Mouse (Mus musculus): ENCODE measurements around the gene Mob3b.
A peak's percentile ranks its signal among the peaks of the same experiment; 100 is the strongest.

Mob3b gene

DNA sequence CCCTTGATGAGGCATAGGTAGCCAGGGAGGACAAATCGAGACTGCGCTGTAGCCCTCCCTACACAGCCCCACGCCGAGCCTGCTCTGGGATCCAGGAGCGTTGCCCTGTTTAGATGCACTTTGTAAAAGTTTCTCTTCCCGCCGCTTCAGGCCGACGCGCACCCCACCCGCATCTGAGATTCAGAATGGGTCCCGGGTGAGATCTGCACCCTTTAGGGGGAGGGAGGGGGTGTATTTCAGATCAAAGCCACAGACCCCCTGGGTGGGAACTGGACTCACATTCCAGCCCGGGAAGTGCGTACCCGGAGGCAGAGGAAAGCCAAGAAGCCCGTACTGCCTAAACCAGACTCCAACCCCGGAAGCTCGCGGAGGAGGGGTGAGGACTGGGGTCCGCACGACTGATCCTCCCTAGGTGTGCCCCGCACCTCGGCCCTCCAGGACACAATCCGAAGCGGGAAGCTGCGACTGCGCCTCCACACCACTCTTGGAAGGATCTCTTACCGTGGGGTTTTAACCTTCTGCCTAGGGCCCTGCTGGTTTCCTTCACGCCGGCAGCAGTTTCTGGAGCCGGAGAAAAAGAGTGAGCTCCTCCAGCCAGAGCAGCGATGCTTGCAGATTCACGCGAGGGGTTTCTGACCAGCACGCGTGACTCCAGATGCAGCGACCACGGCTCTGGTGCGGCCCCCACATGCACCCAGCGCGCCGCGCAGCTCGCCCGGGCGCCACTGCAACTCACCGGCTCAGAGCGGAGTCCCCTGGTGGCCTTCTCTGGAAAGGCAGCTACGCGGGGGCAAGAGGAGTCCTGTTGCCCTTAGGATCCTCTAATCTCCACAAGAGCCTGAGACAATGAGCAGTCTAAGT is at the start of gene Mob3b:
Mob3b (minus strand) TSS at position 734 of the 861 bp plus-strand sequence.
- peak; percentile 93 for DNase-seq

DNA sequence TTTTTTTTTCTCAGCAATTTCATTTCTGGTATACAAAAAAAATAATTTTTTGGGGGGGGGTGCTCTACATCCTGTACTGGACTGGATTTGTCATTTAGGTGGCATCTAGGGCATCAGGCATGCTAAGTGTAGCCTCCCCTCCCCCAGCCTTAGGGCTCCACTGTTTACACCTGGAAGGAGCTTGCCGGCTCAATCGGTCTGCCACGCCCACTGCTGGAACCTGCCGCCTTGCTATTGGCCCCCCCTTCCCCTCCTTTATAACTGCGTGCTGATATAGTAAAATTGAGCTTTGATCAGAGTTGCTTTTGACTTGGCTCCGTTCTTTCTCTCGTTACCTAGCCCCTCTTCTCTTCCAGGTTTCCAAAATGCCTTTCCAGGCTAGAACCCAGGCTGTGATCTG is 47.4 kb upstream of the Mob3b start:
- DNase-seq: no peak

DNA sequence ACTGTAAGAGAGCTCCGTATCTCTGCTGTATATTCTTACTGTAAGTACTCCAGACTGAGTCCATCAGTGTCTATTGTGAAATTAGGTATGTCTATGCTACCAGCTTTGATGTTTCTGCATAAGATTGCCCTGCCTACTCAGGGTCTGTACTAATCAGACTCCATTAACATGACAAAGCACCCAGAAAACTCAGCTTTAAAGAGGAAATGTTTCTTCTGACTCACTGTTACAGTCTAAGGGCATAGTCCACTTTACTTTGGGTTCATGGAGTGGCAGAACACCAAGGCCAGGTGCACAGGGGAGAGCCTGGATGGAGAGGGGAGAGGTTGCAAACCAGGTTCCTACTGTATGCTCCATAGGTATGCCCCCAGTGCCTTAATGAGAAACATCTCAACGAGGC is 46.4 kb upstream of the Mob3b start:
- DNase-seq: no peak

DNA sequence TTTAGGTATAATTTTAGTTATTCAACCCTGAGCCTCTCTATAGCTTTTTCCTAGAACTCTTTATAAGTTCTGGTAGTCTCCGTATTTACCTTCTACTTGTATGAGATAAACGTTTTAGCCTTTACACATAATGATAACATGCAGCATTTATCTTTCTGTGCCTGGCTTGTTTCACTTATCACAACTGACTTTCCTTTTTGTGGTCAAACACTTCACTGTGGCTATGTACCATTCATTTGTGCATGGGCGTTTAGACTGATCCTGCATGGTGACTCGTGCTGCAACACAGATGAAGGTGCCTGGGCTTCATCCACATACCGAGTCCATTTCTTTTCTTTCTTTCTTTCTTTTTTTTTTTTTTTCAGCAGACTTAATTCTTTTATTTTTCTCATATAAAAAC is 44.4 kb upstream of the Mob3b start:
- no peak for DNase-seq

DNA sequence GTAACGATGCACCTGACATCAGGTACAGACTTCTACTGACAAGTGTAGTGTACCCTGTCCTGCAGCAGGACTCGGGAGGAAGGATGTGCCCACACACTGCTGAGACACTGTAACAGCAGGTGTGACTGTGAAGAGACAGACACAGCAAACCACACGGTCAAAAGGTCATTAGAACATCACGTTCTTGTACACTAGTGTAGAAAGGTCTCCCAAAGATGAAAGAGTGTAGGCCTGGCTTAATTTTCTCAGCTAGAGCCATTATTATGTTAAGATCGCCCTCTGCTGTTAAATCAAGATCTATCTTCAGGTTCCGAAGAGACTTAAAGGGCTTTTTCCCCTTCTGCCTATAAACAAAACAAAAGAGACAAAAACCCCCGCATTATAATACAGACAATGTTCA is 35.4 kb upstream of the Mob3b start:
- DNase-seq: no peak

DNA sequence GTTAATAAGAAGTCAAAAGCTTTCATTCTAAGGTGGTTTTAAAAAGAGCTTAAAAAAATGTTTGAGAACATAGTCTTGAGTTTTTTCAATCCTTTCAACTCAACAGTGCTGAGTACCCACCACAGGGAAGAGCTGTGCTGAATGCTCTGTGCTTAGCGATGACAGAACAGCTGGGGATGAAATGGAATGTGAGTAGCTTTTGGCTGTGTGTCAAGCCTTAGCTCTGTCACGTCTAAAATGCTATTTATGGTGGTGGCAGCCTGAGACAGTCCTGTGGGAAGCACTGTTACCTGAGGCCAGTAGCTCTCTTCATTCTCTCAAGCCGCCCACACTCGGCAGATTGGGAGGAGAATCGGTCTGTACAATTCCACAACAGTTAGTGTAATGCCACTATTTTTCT is 32.5 kb upstream of the Mob3b start:
- no peak for DNase-seq

DNA sequence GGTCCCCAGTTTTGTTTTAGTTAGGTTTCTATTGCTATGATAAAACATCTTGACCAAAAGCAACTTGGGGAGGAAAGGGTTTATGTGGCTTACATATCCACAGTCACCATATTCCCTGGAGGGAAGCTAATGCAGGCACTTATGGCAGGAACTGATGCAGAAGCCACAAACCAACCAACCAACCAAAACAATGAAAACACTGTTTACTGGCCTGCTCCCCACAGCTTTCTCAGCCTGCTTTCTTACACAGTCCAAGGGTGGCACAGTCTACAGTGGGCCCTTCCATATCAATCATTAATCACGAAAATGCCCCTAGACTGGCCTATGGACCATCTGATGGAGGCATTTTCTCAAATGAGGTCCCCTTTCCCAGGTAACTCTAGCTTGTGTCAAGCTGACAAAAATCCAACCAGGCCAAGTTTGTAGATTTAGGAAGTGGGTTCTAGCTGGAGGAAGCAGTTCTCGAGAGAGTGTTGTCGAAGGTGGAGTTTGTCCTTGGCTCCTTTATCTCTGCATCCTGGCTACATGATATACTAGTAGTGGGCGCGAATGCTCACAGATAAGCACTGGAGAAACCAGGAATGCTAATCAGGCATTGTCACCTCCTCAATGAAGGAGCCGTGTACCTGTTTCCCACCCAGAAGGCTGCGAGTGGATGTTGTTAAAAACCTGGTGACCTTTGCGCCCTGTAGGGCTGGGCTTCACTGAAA is 30.5 kb upstream of the Mob3b start:
- DNase-seq: no peak

DNA sequence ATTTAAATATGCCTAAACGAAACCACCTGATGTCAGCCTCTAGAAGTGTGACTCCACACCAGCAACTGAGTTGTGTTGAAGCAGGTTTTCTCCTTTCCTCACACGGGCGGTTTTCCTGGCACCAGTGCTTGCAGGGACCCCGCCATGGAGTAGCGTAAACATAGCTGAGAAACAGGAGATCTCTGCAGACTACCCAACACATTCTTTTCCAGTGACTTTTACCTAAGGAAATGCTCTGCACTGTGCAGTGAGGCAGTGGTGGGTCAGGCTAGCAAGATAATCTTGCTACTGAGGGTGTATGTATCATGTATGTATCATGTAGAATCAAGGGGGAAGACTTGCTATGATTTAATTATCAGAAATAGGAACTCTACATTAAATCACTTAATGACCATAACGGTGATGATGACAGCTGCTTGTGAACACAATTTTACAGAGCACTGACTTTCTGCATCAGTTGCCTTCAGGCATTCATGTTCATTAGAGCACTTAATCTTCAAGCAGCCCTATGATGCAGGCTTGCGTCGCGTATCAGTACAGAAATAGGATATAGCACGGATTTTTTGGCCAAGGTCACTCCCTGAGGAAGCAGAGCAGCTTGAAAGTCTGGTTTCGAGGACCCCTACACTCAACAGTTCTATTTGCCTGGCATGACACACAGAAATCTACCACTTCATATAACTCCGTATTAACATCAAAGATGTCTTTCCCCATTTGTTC is 20.8 kb upstream of the Mob3b start:
- no peak for DNase-seq

DNA sequence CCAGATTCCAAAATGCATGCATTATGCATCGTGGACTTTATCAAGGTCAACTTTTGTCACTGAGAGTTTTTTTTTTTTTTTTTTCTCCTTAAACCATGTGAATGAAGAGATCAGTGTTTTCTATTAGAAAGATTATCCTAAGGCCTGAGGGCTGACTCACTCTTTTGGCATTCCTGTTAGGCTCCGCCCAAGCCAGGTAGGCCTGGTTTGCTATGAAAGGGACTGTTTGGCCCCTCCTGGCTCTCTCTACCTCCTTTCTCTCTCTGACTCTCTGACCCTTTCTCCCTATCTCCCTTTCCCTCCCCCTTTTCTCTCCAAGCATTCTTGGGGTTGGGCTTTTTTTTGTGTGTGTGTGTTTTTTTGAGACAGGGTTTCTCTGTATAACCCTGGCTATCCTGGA is 18.3 kb upstream of the Mob3b start:
- DNase-seq: no peak

DNA sequence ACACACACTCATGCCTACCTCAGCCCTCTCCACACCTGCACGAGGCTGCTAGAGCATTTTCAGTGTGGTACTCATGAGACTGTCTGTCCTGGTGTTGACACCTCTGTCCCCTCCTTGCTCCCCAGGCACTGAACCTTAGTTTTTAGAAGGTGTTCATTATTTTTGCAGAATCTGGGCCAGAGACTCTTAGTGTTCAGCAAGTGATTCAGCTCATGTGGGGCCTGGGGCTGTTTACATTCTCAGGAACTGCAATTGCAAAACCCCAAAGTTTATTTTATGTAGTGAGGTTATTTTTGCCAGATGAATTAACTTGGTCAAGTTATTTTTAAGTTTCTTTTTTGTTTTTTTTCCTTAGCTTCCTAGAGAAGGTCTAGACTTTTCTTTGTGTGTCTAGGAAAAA is 16.3 kb upstream of the Mob3b start:
- no peak for DNase-seq

DNA sequence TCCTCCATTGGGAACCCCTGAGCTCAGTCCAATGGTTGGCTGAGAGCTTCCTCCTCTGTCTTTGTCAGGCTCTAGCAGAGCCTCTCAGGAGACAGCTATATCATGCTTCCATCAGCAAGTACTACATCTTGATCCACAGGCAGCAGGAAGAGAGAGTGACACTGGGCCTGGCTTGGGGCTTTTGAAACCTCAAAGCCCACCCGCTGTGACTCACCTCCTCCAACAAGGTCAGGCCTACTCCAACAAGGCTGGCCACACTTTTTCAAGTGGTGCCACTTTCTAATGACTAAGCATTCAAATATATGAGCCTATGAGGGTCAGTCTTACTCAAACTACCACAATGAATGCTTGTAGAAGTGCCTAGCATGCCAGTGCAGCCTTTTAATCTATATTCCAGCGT is 15.2 kb upstream of the Mob3b start:
- DNase-seq: no peak

DNA sequence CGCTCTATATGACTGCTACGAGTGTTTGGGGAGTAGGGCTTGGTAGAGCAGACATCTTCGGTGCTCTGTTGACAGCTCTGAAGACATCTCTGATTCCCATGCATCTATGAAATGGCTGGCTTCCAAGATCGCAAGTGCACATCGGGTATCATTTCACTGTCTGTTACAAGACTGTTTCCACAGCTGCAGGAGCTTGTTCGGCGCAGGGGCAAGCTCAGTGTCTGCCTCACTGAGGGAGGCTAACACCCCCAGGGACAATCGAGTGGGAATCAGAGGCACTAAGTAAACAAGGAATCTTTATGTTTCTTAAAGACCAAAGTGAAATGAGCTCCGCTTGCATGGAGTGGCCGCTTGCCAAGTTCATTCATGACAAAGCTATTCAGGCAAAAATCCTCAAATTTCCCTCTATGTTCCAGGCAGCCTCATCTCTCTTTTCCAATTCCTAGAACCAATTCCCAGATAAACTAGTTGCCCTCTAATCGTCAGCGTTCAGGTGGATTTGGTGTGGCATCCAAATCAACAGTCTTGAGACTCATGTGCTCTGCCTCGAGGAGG is 12.4 kb upstream of the Mob3b start:
- no peak for DNase-seq

DNA sequence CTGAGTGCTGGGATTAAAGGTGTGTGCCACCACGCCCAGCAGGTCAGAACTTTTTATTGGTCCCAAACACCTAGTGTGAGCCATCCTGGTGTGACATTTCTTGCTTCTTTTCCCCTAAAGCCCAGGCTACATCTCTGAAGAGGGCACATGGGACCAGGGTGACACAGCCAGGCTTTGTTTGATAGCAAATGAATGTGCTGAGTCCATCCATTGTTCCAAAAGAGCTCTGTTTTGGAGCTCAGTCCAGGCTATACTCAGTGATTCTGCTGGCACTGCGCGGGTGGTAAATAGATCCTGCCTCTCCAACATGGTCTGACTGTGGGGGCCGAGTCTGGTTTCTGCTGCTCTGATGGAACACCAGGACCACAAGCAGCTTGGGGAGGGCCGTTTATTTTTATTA is 10.6 kb upstream of the Mob3b start:
- no peak for DNase-seq

DNA sequence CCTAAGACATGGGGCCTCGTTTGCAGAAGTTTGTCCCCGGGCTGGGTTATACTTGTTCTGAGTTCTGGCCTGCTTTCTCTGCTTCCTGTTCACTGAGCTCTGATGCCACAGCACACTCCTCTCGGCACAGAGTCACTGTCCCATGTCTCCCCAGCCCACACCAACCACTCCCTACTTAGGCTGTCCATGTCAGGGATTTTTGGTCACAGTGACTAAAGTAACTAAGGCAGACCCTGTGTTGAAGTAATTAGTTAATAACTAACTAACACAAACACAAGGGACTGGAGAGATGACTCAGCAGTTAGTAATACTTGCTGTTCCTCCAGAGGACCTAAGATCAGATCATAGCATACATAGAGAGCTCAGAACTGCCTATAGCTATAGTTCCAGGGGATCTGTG is 8.7 kb upstream of the Mob3b start:
- DNase-seq: no peak

DNA sequence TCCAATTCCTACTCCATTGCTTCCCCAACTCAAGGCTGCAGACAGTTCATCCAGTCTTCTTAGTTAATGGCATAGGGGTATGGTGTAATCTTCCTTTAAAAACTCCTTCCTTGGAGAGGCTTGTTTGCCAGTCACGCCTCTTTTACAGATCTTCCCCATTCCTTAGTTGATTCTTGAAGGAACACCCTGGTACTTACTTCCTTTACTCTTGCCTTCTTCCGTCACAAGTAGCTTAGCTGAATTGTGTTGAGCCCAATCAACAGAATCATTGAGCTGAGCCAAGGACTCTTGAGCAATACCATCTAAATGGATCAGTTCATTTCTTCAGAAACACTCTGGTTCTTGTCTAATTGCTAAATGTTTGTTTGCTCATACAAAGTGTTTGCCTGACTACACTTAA is 8.0 kb upstream of the Mob3b start:
- DNase-seq: no peak

DNA sequence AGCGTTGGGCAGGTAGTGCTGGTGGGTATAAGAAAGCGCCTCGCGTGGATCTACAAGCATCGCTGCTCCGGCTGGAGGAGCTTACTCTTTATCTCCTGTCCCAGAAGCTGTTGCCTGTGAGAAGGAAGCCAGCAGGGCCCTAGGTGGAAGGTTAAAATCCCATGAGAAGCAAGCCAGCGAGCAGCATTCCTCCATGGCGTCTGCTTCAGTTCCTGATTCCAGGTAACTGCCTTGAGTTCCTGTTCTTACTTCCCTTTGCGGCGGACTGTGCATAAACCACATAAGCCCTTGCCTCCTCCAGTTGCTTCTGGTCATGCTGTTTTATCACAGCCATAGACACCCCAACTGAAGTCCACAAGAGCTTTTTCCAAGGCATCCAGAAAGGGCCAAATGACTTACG is 531 bp upstream of the Mob3b start:
- no peak for DNase-seq

DNA sequence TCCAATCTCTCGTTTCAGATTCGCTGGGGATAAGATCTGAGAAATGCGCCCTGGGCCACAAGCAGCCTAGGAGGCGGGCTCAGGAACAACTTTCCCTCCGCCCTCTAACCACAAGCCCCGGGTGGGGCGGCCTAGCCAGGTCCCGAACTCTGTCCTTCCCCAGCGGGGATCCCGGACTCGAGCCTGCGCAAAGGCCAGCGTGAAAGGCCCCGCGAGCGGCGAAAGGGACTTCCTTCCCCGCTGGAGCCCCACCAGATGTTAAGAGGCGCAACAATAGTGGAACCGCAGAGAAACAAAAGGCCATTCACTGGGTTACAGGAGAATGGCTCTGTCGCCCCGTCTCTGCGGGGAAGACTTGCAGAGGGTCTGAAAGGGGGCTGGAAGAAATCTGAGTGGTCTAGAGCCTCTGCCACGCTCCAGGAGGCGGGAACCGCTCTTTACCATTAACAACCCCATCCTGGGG is 1.1 kb downstream of the Mob3b start:
- peak; percentile 69 for DNase-seq

DNA sequence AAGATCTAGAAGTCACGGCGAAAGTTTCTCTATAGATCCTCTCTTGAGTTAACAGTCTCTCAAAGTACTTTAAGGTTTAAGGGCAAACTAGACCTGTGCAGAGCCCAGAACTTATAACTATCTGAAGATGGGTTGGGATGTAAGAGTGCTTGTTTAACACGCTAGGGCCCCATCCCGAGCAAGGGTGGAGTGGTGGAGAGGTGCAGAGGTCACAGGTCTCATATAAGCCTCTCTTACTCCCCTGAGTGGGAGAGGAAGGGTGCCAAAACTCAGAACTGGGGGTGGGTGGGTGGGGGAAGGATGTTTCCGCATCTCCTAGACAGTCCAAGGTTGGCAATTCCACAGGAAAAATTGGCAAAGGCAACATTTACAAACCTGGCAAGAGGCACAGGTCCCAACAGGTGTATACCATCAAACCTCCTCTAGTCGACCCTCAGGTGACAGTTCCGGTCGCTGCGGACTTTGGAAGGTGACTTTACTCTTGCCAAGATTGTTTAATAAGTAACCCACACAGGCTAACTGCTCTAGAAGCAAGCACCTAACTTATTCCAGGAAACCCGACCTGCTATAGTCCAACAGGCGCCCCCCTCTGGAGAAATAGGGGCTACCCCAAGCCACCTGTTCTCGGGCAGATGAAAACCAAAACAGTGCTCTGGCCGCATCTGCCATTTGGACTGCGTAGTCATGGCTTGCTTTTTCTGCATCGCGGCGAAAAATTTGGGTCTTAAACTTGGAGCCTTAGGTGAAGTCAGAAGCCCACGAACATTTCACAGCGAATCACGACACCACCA is 2.0 kb downstream of the Mob3b start:
- DNase-seq: peak; percentile 71

DNA sequence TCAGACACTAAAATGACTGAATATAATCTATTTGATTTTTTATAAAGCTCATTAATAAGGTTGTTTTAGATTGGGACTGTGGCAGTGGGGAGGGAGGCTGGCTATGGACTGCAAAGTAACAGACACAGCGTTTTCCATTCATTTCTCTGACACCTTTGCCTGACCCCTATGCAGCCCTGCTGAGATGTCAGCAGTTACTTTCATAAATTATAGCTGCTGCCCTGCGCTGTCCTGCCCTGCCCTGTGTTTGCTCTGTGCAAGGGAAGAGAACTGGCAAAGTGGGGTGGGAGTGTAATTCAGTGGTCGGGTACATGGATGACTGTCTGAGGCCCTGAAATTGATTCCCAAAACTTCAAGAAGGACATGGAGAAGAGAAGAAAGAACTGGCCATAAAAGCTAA is 3.2 kb downstream of the Mob3b start:
- no peak for DNase-seq

DNA sequence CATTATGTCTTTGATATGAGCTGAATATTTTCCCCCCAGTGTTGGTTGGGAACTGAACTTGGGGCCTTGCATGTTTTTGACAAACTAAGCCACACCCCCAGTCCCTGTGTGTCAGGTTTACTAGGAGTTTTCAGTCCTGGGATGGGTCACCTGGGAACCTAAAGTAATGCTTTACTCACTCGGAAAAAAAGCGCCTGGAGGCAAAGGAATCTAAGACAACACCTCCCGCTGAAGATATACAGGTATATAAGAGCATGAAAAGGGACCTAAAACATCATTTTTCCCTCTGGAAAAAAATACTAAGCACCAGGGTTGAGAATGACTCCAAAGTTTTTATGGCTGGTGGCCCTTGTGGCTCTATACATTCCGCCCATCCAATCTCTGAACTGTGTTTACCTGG is 5.5 kb downstream of the Mob3b start, which contains the start of gene Ifnk:
Ifnk (plus strand) TSS at position 301 of the 400 bp plus-strand sequence.
- DNase-seq: no peak

DNA sequence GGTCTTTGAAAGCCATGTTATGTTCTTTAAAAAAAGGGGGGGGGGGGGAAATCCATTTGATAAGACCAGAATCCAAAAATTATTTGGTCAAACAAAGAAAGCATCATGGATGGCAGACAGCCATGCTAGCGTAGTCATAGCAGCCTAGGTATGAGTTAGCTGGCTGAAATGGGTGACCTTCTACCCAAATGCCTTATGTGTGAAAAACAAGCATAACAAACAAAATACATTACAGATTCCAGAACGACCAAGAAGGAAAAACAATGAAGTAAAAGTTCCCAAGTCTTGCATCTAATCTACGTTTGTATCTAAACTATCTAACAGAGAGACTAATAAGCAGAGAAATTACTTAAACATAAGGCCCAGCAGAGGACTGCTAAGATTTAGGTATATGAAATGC is 6.6 kb downstream of the Mob3b start:
- DNase-seq: no peak

DNA sequence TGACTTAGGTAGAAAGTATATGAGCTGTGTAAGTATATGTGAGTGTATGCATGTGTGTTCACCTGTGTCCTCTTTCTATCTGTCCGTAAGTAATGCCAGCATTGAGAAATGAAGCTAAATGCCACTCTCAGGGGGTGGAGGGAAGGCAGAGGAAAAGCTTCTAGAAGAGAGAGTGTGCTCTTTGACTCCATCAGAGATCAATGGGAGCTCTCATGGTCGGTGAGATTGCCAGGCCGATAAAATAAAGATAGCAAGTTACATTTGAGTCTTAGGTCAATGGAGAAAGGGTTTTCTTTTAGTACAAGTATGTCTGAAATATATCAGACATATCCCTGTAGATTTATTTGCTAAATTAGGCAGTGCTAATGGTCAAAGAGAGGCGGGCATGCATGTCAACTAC is 9.0 kb downstream of the Mob3b start:
- DNase-seq: no peak

DNA sequence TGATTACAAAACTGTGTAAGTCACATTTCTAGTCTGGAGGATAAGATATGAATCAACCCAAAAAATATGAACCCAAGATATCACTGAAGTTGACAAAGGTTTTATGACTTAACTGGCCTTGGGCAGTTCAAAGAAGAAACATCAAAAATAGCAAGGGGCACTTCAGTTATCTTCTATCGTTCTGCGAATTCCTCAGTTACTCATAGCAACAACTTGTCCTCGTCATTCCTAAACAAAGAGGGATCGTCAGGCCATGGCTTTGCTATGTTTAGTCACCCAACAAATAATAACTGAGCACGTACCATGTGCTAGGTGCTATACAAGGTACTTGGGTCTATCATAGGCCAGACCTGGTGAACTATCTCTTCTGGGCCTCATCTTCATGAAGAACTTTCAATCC is 10.7 kb downstream of the Mob3b start:
- DNase-seq: no peak

Measured in lung, postnatal 14 days (tissue).